Mouse (Mus musculus) B cell, adult 67 days (primary cell): Measurements from ENCODE around the gene Cyb5r3. TPM values are rescaled to one million over a fixed set of nuclear protein-coding genes. Genes with fewer than 3 reads are reported as not detected.

ENCODE experiments used
- total RNA-seq, 2 experiments: library from RNA; stranded (reverse); gene quantifications; 4 replicates each; pipeline ENCODE4 v1.2.4; 2023

Cyb5r3 gene
- 10 to 100 TPM; 68.4 to 73.1 TPM for total RNA-seq

GRCm38 (mm10) chr15:83172492-83173429 is at the start of gene Cyb5r3:
Cyb5r3 (minus strand) TSS chr15:83172592.

GRCm38 (mm10) chr15:83149196-83150072 is 23.0 kb downstream of the Cyb5r3 start, which contains the start of gene Poldip3:
Poldip3 (minus strand) TSS chr15:83149384.

GRCm38 (mm10) chr15:83122566-83123145 is 49.7 kb downstream of the Cyb5r3 start, which contains the start of gene Rrp7a:
Rrp7a (minus strand) TSS chr15:83122801.

Other genes starting within 250 kb of the Cyb5r3 start
- gene Tcf20, start 184.7 kb downstream of the Cyb5r3 start, total RNA-seq: 100 to 1,000 TPM; 142 to 146 TPM
- 10 to 100 TPM; 35.7 to 41.6 TPM for gene Nfam1, start 139.3 kb downstream of the Cyb5r3 start, total RNA-seq
- 10 to 100 TPM; 23.2 to 25.5 TPM for gene Serhl, start 83.1 kb downstream of the Cyb5r3 start, total RNA-seq
- 10 to 100 TPM; 85.0 to 87.1 TPM for gene Rrp7a, start 49.8 kb downstream of the Cyb5r3 start, total RNA-seq
- gene Poldip3, start 23.2 kb downstream of the Cyb5r3 start, total RNA-seq: 100 to 1,000 TPM; 166 to 180 TPM
- gene A4galt, start 79.2 kb upstream of the Cyb5r3 start, total RNA-seq: under 1 TPM in 1 of 2 experiments, not detected in 1; 0.44 TPM
- gene Arfgap3, start 177.7 kb upstream of the Cyb5r3 start, total RNA-seq: 10 to 100 TPM; 13.3 to 13.5 TPM